Mouse (Mus musculus) heart, postnatal 0 days (tissue): ENCODE measurements around the gene 4931428L18Rik. TPM values are rescaled to one million over a fixed set of nuclear protein-coding genes. Genes with fewer than 3 reads are reported as not detected.

Source experiments
- ATAC-seq: fragments of 200-750 bp; cut with Nextera tagmentation; 2 replicates; pipeline ENCODE4 v1.8.0; 2017; ENCODE audit warnings: low read depth, moderate number of reproducible peaks, moderate library complexity; ENCODE audit not compliant: insufficient read depth
- DNase-seq: peaks from one replicate; pipeline ENCODE4 v3.0.0-alpha.2; 2016; ENCODE audit warnings: low spot score
- H3K27ac ChIP-seq: fragments of 300-500 bp; sonication (generic); 2 replicates; pipeline ENCODE4 v1.5.1; 2014; ENCODE audit warnings: low read depth, mild to moderate bottlenecking
- H3K27me3 ChIP-seq: fragments of 300-500 bp; sonication (generic); 2 replicates; pipeline ENCODE4 v1.6.1; 2014; ENCODE audit warnings: low read length, mixed read lengths; ENCODE audit not compliant: control insufficient read depth, insufficient read depth
- H3K36me3 ChIP-seq: fragments of 300-500 bp; sonication (generic); replicated peaks from 2 replicates; pipeline ENCODE4 v1.6.1; 2014; ENCODE audit warnings: low read length, mixed read lengths; ENCODE audit not compliant: control insufficient read depth, insufficient read depth
- H3K4me1 ChIP-seq: fragments of 300-500 bp; sonication (generic); 2 replicates; pipeline ENCODE4 v1.6.1; 2014; ENCODE audit warnings: antibody characterized with exemption; ENCODE audit not compliant: control insufficient read depth, insufficient read depth
- H3K4me2 ChIP-seq: fragments of 300-500 bp; sonication (generic); 2 replicates; pipeline ENCODE4 v1.6.1; 2014; ENCODE audit warnings: low read depth, mild to moderate bottlenecking, low read length, moderate library complexity
- H3K4me3 ChIP-seq: fragments of 300-500 bp; sonication (generic); 2 replicates; pipeline ENCODE4 v1.5.1; 2014; ENCODE audit warnings: low read depth, low read length
- H3K9ac ChIP-seq: fragments of 300-500 bp; sonication (generic); replicated peaks from 2 replicates; pipeline ENCODE4 v1.6.1; 2014; ENCODE audit warnings: low read depth, low read length, mixed read lengths
- H3K9me3 ChIP-seq: fragments of 300-500 bp; sonication (generic); replicated peaks from 2 replicates; pipeline ENCODE4 v1.6.1; 2016; ENCODE audit warnings: low read length; ENCODE audit not compliant: control insufficient read depth
- CTCF ChIP-seq: IDR thresholded peaks from 2 replicates; pipeline ENCODE4 v1.5.1; 2016; ENCODE audit warnings: antibody characterized with exemption, control low read depth, low read depth
- EP300 ChIP-seq: IDR thresholded peaks from 2 replicates; pipeline ENCODE4 v1.6.1; 2016; ENCODE audit warnings: antibody characterized with exemption, low read depth
- WGBS: fragments of 180-500 bp; shearing (Covaris S2); extraction: QIAGEN DNeasy Blood & Tissue Kit; methylation state at CpG from one replicate; pipeline ENCODE4 v1.1.7; 2014; 5-methylcytosine and 5-hydroxymethylcytosine counted together
- polyA plus RNA-seq: library from polyadenylated mRNA; unstranded; fragments of >200 nt; fragmentation: Nextera tagmentation; extraction: Ambion mirVana; gene quantifications from 2 replicates; pipeline ENCODE4 v1.2.1, GENCODE M21; 2015
- total RNA-seq: library from RNA; depleted of rRNA; stranded (reverse); fragments of >200 nt; gene quantifications from 2 replicates; pipeline ENCODE4 v1.2.3, GENCODE M21; 2014; ENCODE audit warnings: low replicate concordance; rRNA removed

Gene 4931428L18Rik
- total RNA-seq (not detected in 2 replicates), polyA plus RNA-seq (0.23 TPM in 1 of 2 replicates, not detected in the other)

- ATAC-seq (no peak), DNase-seq (no peak)
- H3K36me3 ChIP-seq: no peaks in the 10 kb centered on the region
- 64% methylated on average over 7 of the region's 7 CpGs for WGBS
- no peak within 1 kb of the TSS for H3K4me2 ChIP-seq
- TF ChIP-seq CTCF (no peak), EP300 (no peak)
- no peaks in the 10 kb centered on the region for H3K9me3 ChIP-seq
- no peaks in the 10 kb centered on the region for H3K4me1 ChIP-seq
- H3K27ac ChIP-seq: no peak within 1 kb of the TSS
- H3K27me3 ChIP-seq: no peaks in the 10 kb centered on the region
- no peak within 1 kb of the TSS for H3K9ac ChIP-seq
- H3K4me3 ChIP-seq: no peak within 1 kb of the TSS
Measured at GRCm38 (mm10) chr1:31222564-31222963, at the start of gene 4931428L18Rik, which contains the start of gene Pih1d3. Gene 4931428L18Rik (minus strand): TSS chr1:31222684. Gene Pih1d3 (plus strand): TSS chr1:31222838.

- no peaks in the 10 kb centered on the region for H3K4me1 ChIP-seq
- no peak overlapping the region; the same call in 1 of the 2 replicates for H3K27ac ChIP-seq
- H3K9ac ChIP-seq: no peak overlapping the region
- no peaks in the 10 kb centered on the region for H3K27me3 ChIP-seq
- TF ChIP-seq EP300: no peak
- TF ChIP-seq CTCF: no peak
- H3K36me3 ChIP-seq: no peaks in the 10 kb centered on the region
- no peak overlapping the region for H3K4me3 ChIP-seq
- H3K9me3 ChIP-seq: 0 out of 2 replicates have a peak, but pooled peaks cover 1% of the 10 kb centered on the region
- ATAC-seq (0 out of 2 replicates have a peak, but pooled peaks have one; percentile 27), DNase-seq (no peak)
- H3K4me2 ChIP-seq: no peak overlapping the region
- 51% methylated on average over 10 of the region's 10 CpGs for WGBS
Measured at GRCm38 (mm10) chr1:31260218-31260923, 37.9 kb upstream of the 4931428L18Rik start.

- no peaks in the 10 kb centered on the region for H3K36me3 ChIP-seq
- no peak overlapping the region for H3K27ac ChIP-seq
- no peaks in the 10 kb centered on the region for H3K9me3 ChIP-seq
- TF ChIP-seq EP300: no peak
- no peak for TF ChIP-seq CTCF
- H3K9ac ChIP-seq: no peak overlapping the region
- H3K4me1 ChIP-seq: no peaks in the 10 kb centered on the region
- H3K4me3 ChIP-seq: no peak overlapping the region
- no peaks in the 10 kb centered on the region for H3K27me3 ChIP-seq
- H3K4me2 ChIP-seq: no peak overlapping the region
- DNase-seq (no peak), ATAC-seq (no peak)
Measured at GRCm38 (mm10) chr1:31233319-31234036, 11.0 kb upstream of the 4931428L18Rik start.

- no peak overlapping the region for H3K27ac ChIP-seq
- no peaks in the 10 kb centered on the region for H3K36me3 ChIP-seq
- H3K9me3 ChIP-seq: no peaks in the 10 kb centered on the region
- 86% methylated on average over 4 of the region's 4 CpGs for WGBS
- H3K4me1 ChIP-seq: no peaks in the 10 kb centered on the region
- TF ChIP-seq CTCF (no peak), EP300 (no peak)
- H3K4me3 ChIP-seq: no peak overlapping the region
- ATAC-seq (no peak), DNase-seq (no peak)
- H3K27me3 ChIP-seq: no peaks in the 10 kb centered on the region
- no peak overlapping the region for H3K9ac ChIP-seq
- H3K4me2 ChIP-seq: no peak overlapping the region
Measured at GRCm38 (mm10) chr1:31220599-31221250, 1.8 kb downstream of the 4931428L18Rik start.

GRCm38 (mm10) chr1:31214831-31215230 is 7.7 kb downstream of the 4931428L18Rik start:
- no peak overlapping the region for H3K9ac ChIP-seq
- H3K4me2 ChIP-seq: no peak overlapping the region
- no peak for ATAC-seq
- no peaks in the 10 kb centered on the region for H3K36me3 ChIP-seq
- TF ChIP-seq EP300: no peak
- no peak for TF ChIP-seq CTCF
- H3K27me3 ChIP-seq: no peaks in the 10 kb centered on the region
- WGBS: 74% methylated on average over 1 of the region's 1 CpGs
- H3K27ac ChIP-seq: no peak overlapping the region
- no peak overlapping the region for H3K4me3 ChIP-seq
- H3K4me1 ChIP-seq: no peaks in the 10 kb centered on the region
- DNase-seq: peak; percentile 7
- H3K9me3 ChIP-seq: no peaks in the 10 kb centered on the region
